Mouse (Mus musculus): ENCODE measurements at regions not wholly inside any gene's neighbourhood (a gene's known extent, or its start where the extent isn't known, plus 50 kb on each side); places are given as distances from the start of the nearest gene placed in this dataset.
A peak's percentile ranks its signal among the peaks of the same experiment; 100 is the strongest.

- Histone ChIP-seq H3K36me3 (replicated peaks; ENCODE audit: control insufficient read depth, insufficient read depth) (no peaks in the 10 kb centered on the region), H3K27ac (no peak overlapping the region), H3K9ac (no peak overlapping the region), H3K4me1 (replicated peaks; ENCODE audit: control insufficient read depth, insufficient read depth, low read length) (no peaks in the 10 kb centered on the region), H3K27me3 (ENCODE audit: control insufficient read depth, insufficient read depth, low read length) (no peaks in the 10 kb centered on the region), H3K4me2 (replicated peaks) (no peak overlapping the region), H3K9me3 (ENCODE audit: control insufficient read depth, low read length) (no peaks in the 10 kb centered on the region), H3K4me3 (replicated peaks; ENCODE audit: low read length) (no peak overlapping the region)
- 79% methylated on average over 2 of the region's 2 CpGs for whole genome bisulfite sequencing
- DNase-seq (ENCODE audit: low spot score): no peak
- ATAC-seq (ENCODE audit: low FRiP score): no peak
Observed at GRCm38 (mm10) chr8:127909580-127909979, 448.8 kb upstream of the Nrp1 start.

GRCm38 (mm10) chr8:127914086-127914485 is 444.3 kb upstream of the Nrp1 start:
- H3K27me3 ChIP-seq (ENCODE audit: control insufficient read depth, insufficient read depth, low read length): no peaks in the 10 kb centered on the region
- no peak overlapping the region for H3K4me3 ChIP-seq (replicated peaks; ENCODE audit: low read length)
- peaks cover 7% of the 10 kb centered on the region; the same call in 1 of the 2 replicates for H3K4me1 ChIP-seq (replicated peaks; ENCODE audit: control insufficient read depth, insufficient read depth, low read length)
- H3K9ac ChIP-seq: no peak overlapping the region
- no peak overlapping the region for H3K27ac ChIP-seq
- WGBS: 78% methylated on average over 3 of the region's 3 CpGs
- DNase-seq (ENCODE audit: low spot score) (no peak), ATAC-seq (ENCODE audit: low FRiP score) (no peak)
- H3K4me2 ChIP-seq (replicated peaks): no peak overlapping the region
- no peaks in the 10 kb centered on the region for H3K9me3 ChIP-seq (ENCODE audit: control insufficient read depth, low read length)
- no peaks in the 10 kb centered on the region for H3K36me3 ChIP-seq (replicated peaks; ENCODE audit: control insufficient read depth, insufficient read depth)

- Histone ChIP-seq H3K4me1 (replicated peaks; ENCODE audit: control insufficient read depth, insufficient read depth, low read length) (peaks cover 7% of the 10 kb centered on the region; the same call in 1 of the 2 replicates), H3K36me3 (replicated peaks; ENCODE audit: control insufficient read depth, insufficient read depth) (no peaks in the 10 kb centered on the region), H3K4me2 (replicated peaks) (no peak overlapping the region), H3K27me3 (ENCODE audit: control insufficient read depth, insufficient read depth, low read length) (no peaks in the 10 kb centered on the region), H3K9me3 (ENCODE audit: control insufficient read depth, low read length) (no peaks in the 10 kb centered on the region), H3K27ac (no peak overlapping the region), H3K9ac (no peak overlapping the region), H3K4me3 (replicated peaks; ENCODE audit: low read length) (no peak overlapping the region)
- DNase-seq (ENCODE audit: low spot score) (no peak), ATAC-seq (ENCODE audit: low FRiP score) (no peak)
- WGBS: 82% methylated on average over 2 of the region's 2 CpGs
Observed at GRCm38 (mm10) chr8:127914914-127915313, 443.5 kb upstream of the Nrp1 start.

- H3K4me1 ChIP-seq (replicated peaks; ENCODE audit: control insufficient read depth, insufficient read depth, low read length): peaks cover 7% of the 10 kb centered on the region; the same call in 1 of the 2 replicates
- WGBS: 37% methylated on average over 2 of the region's 2 CpGs
- DNase-seq (ENCODE audit: low spot score) (no peak), ATAC-seq (ENCODE audit: low FRiP score) (no peak)
- H3K4me3 ChIP-seq (replicated peaks; ENCODE audit: low read length): no peak overlapping the region
- 0 out of 2 replicates have a peak overlapping the region, but pooled peaks have one; percentile 7 for H3K27ac ChIP-seq
- H3K9ac ChIP-seq: no peak overlapping the region
- no peaks in the 10 kb centered on the region for H3K9me3 ChIP-seq (ENCODE audit: control insufficient read depth, low read length)
- H3K36me3 ChIP-seq (replicated peaks; ENCODE audit: control insufficient read depth, insufficient read depth): no peaks in the 10 kb centered on the region
- H3K4me2 ChIP-seq (replicated peaks): no peak overlapping the region
- no peaks in the 10 kb centered on the region for H3K27me3 ChIP-seq (ENCODE audit: control insufficient read depth, insufficient read depth, low read length)
Observed at GRCm38 (mm10) chr8:127915591-127916028, 442.8 kb upstream of the Nrp1 start.

- Histone ChIP-seq H3K4me3 (replicated peaks; ENCODE audit: low read length) (no peak overlapping the region), H3K4me1 (replicated peaks; ENCODE audit: control insufficient read depth, insufficient read depth, low read length) (0 out of 2 replicates have a peak, but pooled peaks cover 3% of the 10 kb centered on the region), H3K27ac (no peak overlapping the region), H3K36me3 (replicated peaks; ENCODE audit: control insufficient read depth, insufficient read depth) (no peaks in the 10 kb centered on the region), H3K9ac (no peak overlapping the region), H3K27me3 (ENCODE audit: control insufficient read depth, insufficient read depth, low read length) (no peaks in the 10 kb centered on the region), H3K4me2 (replicated peaks) (no peak overlapping the region), H3K9me3 (ENCODE audit: control insufficient read depth, low read length) (no peaks in the 10 kb centered on the region)
- WGBS: 92% methylated on average over 1 of the region's 1 CpGs
- ATAC-seq (ENCODE audit: low FRiP score) (no peak), DNase-seq (ENCODE audit: low spot score) (no peak)
Observed at GRCm38 (mm10) chr8:127921925-127922324, 436.5 kb upstream of the Nrp1 start.

GRCm38 (mm10) chr8:127923321-127923720 is 435.1 kb upstream of the Nrp1 start:
- no peaks in the 10 kb centered on the region for H3K9me3 ChIP-seq (ENCODE audit: control insufficient read depth, low read length)
- 69% methylated on average over 4 of the region's 4 CpGs for WGBS

GRCm38 (mm10) chr8:127932276-127932675 is 426.1 kb upstream of the Nrp1 start:
- Histone ChIP-seq H3K4me1 (replicated peaks; ENCODE audit: control insufficient read depth, insufficient read depth, low read length) (peaks cover 6% of the 10 kb centered on the region; the same call in 1 of the 2 replicates), H3K27me3 (ENCODE audit: control insufficient read depth, insufficient read depth, low read length) (no peaks in the 10 kb centered on the region), H3K9me3 (ENCODE audit: control insufficient read depth, low read length) (no peaks in the 10 kb centered on the region), H3K9ac (no peak overlapping the region), H3K4me2 (replicated peaks) (no peak overlapping the region), H3K36me3 (replicated peaks; ENCODE audit: control insufficient read depth, insufficient read depth) (no peaks in the 10 kb centered on the region), H3K27ac (no peak overlapping the region), H3K4me3 (replicated peaks; ENCODE audit: low read length) (no peak overlapping the region)
- whole genome bisulfite sequencing: 88% methylated on average over 1 of the region's 1 CpGs
- ATAC-seq (ENCODE audit: low FRiP score): no peak
- DNase-seq (ENCODE audit: low spot score): no peak

More at GRCm38 (mm10) chr8:127923321-127923720, 435.1 kb upstream of the Nrp1 start:
- H3K36me3 ChIP-seq (replicated peaks; ENCODE audit: control insufficient read depth, insufficient read depth): no peaks in the 10 kb centered on the region
- H3K27ac ChIP-seq: no peak overlapping the region
- no peaks in the 10 kb centered on the region for H3K27me3 ChIP-seq (ENCODE audit: control insufficient read depth, insufficient read depth, low read length)
- H3K4me2 ChIP-seq (replicated peaks): no peak overlapping the region
- H3K4me1 ChIP-seq (replicated peaks; ENCODE audit: control insufficient read depth, insufficient read depth, low read length): 0 out of 2 replicates have a peak, but pooled peaks cover 3% of the 10 kb centered on the region
- H3K9ac ChIP-seq: no peak overlapping the region
- ATAC-seq (ENCODE audit: low FRiP score) (no peak), DNase-seq (ENCODE audit: low spot score) (no peak)
- no peak overlapping the region for H3K4me3 ChIP-seq (replicated peaks; ENCODE audit: low read length)

- H3K27me3 ChIP-seq (ENCODE audit: control insufficient read depth, insufficient read depth, low read length): no peaks in the 10 kb centered on the region
- 64% methylated on average over 6 of the region's 6 CpGs for WGBS
- H3K9ac ChIP-seq: no peak overlapping the region
- no peak overlapping the region for H3K4me3 ChIP-seq (replicated peaks; ENCODE audit: low read length)
- no peaks in the 10 kb centered on the region for H3K36me3 ChIP-seq (replicated peaks; ENCODE audit: control insufficient read depth, insufficient read depth)
- H3K27ac ChIP-seq: peak overlapping the region; percentile 24; the same call in 1 of the 2 replicates
- ATAC-seq (ENCODE audit: low FRiP score): no peak
- H3K4me2 ChIP-seq (replicated peaks): no peak overlapping the region
- no peaks in the 10 kb centered on the region for H3K9me3 ChIP-seq (ENCODE audit: control insufficient read depth, low read length)
- DNase-seq (ENCODE audit: low spot score): no peak
- peaks cover 14% of the 10 kb centered on the region for H3K4me1 ChIP-seq (replicated peaks; ENCODE audit: control insufficient read depth, insufficient read depth, low read length)
Observed at GRCm38 (mm10) chr8:127936792-127937435, 421.5 kb upstream of the Nrp1 start.

GRCm38 (mm10) chr8:127939284-127939985 is 419.0 kb upstream of the Nrp1 start:
- peak overlapping the region; percentile 51 for H3K27ac ChIP-seq
- 8% methylated on average over 7 of the region's 7 CpGs for WGBS

More at GRCm38 (mm10) chr8:127939284-127939985, 419.0 kb upstream of the Nrp1 start:
- no peaks in the 10 kb centered on the region for H3K9me3 ChIP-seq (ENCODE audit: control insufficient read depth, low read length)
- peak; percentile 48 for DNase-seq (ENCODE audit: low spot score)
- no peaks in the 10 kb centered on the region for H3K27me3 ChIP-seq (ENCODE audit: control insufficient read depth, insufficient read depth, low read length)
- H3K4me2 ChIP-seq (replicated peaks): no peak overlapping the region
- no peak for ATAC-seq (ENCODE audit: low FRiP score)
- H3K4me3 ChIP-seq (replicated peaks; ENCODE audit: low read length): no peak overlapping the region
- H3K4me1 ChIP-seq (replicated peaks; ENCODE audit: control insufficient read depth, insufficient read depth, low read length): peaks cover 14% of the 10 kb centered on the region
- H3K9ac ChIP-seq: no peak overlapping the region
- H3K36me3 ChIP-seq (replicated peaks; ENCODE audit: control insufficient read depth, insufficient read depth): no peaks in the 10 kb centered on the region

All from hindbrain, embryonic 14.5 days (tissue).